Mouse (Mus musculus): ENCODE data around the gene Apoa1.

DNA sequence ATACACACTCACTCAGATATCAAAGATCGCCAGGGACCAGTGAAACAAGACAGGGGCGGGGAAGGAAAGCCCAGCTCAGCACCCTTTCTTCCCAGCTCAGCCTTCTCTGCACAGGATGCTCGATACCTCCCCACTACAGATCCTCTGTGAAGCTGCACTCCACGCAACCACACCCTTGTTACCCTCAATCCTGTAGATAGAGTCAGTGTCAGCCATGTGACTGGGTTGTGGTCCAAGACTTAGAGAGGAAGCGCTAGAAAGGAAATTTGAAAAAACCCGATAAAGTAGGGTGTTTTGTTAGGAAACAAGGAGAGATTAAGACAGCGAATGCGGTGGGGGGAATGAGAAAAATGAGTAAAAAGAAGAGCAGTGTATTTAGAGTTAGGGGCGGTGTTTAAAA, 43.7 kb downstream of the Apoa1 start:
- TF ChIP-seq EP300 (IDR thresholded peaks at IDR 0.05) (no peak), CTCF (IDR thresholded peaks at IDR 0.05) (no peak)
